Mouse (Mus musculus) erythroblast, adult 5-6 weeks (primary cell): ENCODE data around the gene Gm42517. TPM values are rescaled to one million over a fixed set of nuclear protein-coding genes. Genes with fewer than 3 reads are reported as not detected.

Source experiments
- ATAC-seq: replicated peaks from 2 replicates; pipeline ENCODE4 v1.8.0; 2016; ENCODE audit warnings: moderate number of reproducible peaks, mild to moderate bottlenecking, moderate TSS enrichment, inconsistent platforms; ENCODE audit not compliant: poor library complexity, low FRiP score, severe bottlenecking
- total RNA-seq, 2 experiments: library from RNA; stranded (forward) in 1 of 2; stranded (reverse) in 1 of 2; fragments of 150-400 nt in 1 of 2; fragments of 200-764, 138-1000 nt in 1 of 2; gene quantifications; 2 replicates each; pipeline versions ENCODE4 v1.2.3 to v1.2.4; 2015 to 2017; ENCODE audit warnings: low replicate concordance in 2 of 2

Gene Gm42517
- total RNA-seq (2015; ENCODE audit: low replicate concordance) = not detected in 2 replicates
- 0.28 and 0.60 TPM in 2 replicates for total RNA-seq (2017; ENCODE audit: low replicate concordance)

DNA sequence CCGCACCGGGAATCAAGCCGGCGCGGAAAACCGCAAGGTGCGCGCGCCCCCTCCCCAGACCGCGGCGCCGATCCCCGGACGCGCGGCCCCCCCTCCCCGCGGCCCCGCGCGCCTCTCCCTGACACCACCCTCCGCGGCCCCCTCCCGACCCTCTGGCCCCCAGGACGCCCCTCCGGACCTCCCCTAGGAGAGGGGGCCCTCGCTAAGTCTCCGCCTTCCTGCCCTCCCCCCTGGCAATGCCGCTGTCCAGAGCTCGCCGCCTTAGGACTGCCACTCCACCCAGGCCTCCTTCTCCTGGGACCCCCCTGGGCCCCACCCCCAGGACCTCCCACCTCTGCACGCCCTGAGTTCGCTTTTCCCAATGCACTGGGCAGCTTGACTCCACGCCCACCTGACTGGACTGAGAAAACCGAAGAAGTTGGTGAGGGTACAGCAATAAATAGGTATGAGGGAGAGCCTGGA, at the start of gene Gm42517:
Gene Gm42517 (minus strand): TSS at position 52 of the 462 bp plus-strand sequence.
- no peak for ATAC-seq

DNA sequence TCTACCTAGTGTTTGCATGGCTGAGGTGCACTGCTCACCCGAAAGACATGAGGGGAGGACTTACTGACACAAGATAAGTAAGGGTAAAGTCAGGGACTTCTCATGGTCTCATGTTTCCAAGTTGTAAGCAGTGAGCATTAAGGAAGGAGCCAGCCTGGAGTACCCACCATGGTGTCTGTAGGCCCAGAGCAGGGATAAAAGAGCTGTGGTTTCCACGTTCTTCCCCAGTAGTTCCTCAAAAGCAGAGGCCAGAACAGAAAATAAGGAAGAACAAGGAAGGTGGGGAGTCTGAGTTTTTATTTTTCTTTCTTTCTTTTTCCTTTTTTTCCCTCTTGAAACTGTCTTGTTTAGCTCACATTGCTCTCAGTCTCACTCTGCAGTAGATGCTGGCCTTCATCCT, 47.0 kb upstream of the Gm42517 start:
- no peak for ATAC-seq

DNA sequence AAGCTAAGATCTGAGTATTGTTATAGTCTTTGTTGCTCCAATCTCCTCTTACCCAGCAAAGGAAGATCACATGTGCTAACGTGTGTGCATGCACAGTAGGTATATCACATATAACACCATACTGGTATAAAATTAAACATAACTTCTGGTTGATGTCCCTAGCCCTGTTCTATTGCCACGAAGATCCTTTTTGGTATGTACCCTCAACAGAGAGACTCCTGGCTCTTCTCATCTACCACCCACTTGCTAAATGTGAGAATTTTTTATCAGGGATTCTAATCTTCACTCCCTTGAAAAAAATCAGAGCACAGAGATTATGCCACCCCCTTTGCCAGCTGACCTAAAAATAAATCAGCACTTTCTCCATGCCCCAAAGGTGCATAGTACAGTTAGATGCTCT, 39.3 kb upstream of the Gm42517 start:
- ATAC-seq = no peak

DNA sequence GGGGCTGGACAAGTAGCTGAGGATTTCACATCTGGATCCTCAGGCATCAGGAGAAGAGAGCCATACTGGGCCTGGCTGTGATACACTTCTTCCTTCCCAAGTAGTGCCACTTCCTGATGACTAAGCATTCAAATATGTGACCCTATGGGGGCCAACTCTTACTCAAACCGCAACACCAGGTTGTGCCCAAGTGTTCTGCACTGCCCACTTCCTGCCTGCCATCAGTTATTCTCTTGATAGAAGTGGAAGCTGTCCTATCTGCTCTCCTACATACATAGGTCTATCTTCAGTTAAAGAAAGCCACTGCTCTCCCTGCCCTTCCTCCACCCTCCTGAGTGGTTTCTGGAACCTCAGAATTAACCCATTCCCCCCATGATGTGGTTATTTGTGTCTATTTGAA, 37.7 kb upstream of the Gm42517 start:
- no peak for ATAC-seq

DNA sequence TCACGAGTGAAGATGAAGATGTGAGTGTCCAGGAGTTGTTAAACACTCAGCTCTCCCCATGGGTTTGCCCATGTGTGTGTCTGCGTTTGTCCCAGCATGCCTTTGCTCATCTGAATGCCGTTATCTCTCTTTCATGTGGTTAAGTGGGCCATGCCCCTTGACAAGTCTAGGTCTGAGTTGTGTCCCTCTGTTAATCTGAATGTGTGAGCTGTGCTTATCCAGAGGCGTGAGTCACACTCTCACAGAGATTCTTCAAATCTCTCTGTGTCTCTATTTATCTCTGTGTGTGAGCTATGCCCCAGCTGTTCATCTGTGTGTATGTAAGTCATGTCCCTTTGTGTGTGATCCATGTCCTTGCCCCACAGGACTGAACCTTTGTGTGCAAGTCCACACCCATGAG, 35.7 kb upstream of the Gm42517 start:
- ATAC-seq = no peak

DNA sequence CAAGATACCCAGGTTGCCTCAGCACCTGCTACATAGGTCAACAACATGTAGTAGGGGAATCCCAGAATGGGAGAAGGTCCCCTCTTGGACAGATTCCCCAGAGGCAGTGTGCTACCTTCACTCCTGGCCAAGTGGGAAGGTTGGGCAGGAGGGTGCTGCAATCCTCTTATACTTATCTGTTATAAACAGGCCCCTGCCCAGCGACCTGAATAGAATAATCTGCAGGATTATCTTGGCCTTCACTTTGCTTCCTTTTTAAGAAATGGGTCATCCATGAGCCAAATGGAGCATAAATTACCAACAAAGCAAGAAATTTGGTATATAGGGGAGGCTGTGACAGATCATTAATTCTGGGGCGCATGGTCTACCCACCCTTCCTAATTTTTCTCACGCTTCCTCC, 22.0 kb upstream of the Gm42517 start:
- no peak for ATAC-seq

DNA sequence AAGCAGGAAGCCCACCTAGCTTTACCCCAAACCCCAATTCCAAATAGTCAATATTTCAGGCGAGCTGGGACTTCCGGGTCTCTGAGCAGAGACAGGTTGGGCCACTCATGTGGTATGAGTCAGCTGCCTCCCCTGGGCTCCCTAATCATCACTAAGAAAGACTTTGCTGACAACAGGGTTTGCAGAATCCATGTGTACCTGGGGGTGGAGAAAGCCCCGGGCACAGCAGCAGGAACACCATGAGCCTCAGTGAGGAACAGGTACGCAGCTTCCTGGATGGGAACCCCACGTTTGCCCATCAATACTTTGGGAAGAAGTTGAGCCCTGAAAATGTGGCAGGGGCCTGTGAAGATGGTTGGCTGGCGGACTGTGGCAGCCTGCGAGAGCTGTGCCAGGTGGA, 20.5 kb upstream of the Gm42517 start, which contains the start of gene Pde6b:
Gene Pde6b (plus strand): TSS at position 191 of the 400 bp plus-strand sequence.
- no peak for ATAC-seq

DNA sequence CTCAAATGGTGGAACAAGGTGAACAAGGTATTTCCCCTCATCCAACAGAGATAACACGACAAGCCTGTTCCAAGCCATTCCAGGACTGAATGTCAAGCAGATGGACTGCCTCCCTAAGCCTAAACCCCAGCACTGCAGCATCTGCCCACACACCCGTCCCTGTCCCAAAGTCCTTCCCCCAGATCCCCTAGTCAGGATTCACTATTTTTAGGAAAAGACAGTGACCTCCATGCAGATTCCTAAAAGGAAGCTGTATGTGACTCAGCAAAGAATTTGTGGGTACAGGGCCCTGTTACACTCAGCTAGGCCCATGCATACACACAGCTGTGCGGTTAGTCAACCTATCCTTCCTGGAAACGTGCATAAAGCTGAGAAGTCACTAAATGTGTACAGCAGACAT, 18.7 kb upstream of the Gm42517 start:
- ATAC-seq = no peak

DNA sequence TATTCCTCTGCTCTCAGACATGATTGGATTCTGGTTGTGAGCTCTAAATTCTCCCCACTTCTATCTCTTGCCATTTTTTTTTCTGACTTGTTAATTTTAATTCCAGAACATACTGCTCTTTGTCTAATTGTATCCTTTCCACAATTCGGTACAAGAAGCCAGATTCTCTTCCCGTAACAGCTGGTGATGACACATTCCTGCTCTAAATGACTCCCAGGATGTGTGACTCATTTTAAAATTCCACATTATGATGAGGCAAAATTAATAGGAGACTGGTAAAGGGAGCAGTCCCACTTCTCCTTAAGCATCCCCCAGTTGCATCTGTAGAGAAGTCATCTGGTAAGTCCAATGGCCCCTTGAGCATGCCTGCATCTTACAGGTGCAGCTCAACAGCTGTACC, 17.9 kb upstream of the Gm42517 start:
- no peak for ATAC-seq

DNA sequence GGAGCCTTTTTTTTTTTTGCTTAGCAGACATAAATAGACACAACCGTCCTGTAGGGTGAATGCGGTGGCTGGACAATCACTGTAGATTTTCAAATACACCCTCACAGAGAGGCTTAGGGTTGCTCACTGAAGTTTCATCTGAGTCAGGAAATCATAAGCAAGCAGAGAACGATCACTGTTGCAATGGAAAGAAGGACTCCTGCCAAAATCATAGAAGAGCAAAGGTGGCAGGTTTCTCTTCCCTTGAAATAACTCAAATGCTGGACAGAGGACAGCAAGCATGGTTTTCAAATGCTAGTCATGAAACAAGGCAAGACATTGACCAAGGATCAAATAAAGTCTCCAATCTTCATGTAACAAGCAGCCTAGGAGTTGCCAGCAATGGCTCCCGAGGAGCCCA, 10.6 kb upstream of the Gm42517 start:
- no peak for ATAC-seq

DNA sequence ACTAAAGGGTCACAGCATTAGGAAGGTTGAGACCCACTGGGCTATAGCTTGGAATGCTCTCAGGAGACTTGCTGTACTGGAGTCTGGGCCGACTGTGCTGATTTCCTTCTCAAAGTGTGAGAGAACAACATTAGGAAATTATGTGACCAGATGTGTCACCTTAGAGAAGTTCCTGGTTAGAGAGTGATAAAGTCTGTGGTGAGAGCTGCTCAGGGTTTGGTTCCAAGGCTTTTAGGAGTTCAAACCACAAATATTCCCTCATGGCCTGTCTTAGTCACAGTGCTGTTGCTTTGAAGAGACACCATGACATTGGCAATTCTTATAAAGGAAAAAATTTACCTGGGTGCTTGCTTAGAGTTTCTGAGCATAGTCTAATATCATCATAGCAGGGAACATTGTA, 8.3 kb upstream of the Gm42517 start:
- no peak for ATAC-seq

DNA sequence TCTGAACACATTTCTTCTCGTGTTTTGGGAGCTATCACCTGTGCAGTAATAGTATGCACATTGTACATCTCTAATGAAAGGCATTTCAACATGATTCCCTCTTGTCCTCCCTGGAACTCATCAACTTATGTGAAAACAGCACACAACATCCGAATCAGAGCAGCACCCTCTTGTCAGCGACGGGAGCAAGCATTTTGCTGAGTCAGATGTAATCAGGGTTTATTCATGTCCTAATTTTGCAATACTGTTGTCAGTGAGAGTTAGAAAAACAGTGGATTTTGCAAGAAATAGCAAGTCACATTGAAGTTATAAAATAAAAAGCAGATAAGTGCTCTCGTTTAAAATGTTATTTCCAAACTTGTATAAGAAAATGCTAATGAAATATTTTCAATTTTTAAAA, 6.4 kb upstream of the Gm42517 start:
- ATAC-seq = no peak

DNA sequence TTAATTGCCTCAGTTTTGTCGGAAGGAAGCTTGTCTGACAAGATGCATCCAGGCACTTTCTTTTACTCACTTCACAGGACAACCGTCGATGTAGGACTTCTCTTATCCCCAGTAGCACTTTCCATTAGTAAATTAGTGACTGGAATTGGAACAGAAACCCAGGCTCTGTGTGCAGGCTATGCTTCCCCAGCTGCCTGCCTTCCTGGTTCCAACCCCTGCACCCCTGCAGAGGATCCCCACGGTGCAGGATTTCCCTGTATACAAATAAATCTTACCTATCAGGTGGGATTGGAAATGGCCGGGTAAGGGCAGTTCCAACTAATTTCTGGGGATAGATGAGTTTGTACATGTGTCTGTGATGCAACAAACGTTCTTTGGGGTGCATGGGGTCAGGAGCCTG, 2.2 kb upstream of the Gm42517 start:
- no peak for ATAC-seq

DNA sequence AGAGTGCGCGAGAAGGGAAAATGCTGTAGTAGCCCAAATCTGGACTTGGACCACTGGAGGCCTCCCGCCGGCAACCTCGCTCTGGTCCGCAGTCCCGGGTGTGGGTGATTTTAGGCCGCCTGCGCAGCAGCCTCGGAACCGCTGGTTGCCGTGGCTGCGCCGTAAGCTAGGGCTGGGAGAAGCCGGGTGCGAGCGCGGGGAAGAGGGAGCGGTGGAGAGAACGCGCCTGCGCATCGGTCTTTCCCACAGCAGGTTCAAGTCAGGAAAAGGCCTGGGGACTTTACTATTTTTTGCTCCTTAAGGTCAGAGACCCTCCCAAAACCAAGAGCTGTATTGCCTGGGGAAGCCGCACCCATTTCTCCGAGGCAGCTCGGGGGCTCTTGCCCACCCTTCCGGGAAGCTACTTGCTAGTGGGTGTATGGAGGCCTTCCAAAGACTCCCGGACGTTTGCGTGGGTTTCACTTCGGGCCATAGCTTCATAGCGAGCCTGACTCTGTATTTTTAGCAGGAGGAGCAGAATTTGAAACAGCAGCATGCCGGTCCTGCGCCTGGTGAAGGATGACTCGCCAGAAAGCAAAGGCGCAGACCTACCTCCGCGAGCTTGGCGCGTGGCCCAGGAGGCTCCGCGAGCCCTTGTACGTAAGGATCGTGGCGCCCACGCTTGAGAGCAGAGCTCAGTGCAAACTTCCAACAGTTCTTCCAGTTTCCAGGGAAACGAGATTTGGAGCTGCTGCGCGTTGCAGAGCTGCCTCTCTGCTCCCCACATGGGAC, 1.3 kb upstream of the Gm42517 start:
- no peak for ATAC-seq

DNA sequence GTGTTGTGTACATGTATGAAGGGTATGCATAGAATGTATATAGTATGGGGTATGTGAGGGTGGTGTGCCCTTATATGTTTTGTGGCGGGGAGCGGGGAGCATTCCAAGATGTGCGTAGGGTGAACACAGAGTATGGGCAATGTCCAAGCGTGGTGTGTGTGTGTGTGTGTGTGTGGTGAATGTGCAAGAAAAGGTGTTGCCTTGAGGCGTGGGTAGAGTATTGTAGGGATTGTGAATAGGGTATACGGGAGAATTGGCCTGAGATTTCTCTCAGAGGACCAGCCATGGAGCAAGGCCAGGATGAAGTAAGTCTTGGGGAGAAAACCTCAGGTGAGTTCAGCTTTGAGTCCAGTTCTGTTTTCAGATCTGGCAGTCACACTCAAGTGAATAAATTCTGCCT, 724 bp upstream of the Gm42517 start:
- no peak for ATAC-seq

DNA sequence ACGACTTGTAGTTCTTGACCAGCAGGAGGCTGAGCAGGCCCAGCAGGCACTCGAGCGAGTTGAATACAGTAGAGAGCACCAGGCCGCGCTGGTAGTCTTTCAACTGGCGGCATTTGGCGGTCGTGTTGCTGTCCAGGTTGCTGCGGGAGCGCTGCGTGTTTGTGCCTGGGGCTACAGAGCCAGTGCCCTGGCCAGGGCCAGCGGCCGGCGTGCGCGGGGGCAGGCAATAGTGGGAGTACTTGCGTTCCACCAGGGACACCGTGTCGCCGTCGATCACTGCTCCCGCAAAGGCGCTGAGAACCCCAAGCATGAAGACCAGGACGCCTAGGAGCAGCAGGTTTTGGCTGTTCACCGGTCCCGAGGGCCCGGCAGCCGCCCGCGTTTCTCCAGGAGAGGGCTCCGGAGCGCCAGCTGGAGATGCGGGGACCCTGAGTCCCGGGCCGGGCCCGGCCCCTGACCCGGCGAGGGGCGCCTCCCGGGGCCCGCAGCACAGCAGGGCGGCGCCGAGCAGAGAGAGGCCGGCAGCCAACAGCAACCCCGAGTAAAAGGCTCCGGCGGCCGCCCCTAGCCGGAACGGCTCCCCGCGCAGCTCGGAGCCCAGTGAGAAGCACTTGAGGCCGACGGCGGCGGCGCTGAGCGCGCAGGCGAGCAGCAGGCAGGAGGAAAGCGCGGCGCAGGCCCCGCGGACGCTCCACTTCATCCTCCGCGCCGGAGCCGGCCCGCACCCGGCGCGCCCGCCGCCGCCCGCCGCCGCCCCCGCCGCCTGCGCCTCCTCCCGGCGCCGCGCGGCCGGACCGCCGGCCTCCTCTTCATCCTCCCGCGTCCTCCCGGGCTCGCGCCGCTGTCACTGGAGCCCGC, 509 bp downstream of the Gm42517 start:
- no peak for ATAC-seq

DNA sequence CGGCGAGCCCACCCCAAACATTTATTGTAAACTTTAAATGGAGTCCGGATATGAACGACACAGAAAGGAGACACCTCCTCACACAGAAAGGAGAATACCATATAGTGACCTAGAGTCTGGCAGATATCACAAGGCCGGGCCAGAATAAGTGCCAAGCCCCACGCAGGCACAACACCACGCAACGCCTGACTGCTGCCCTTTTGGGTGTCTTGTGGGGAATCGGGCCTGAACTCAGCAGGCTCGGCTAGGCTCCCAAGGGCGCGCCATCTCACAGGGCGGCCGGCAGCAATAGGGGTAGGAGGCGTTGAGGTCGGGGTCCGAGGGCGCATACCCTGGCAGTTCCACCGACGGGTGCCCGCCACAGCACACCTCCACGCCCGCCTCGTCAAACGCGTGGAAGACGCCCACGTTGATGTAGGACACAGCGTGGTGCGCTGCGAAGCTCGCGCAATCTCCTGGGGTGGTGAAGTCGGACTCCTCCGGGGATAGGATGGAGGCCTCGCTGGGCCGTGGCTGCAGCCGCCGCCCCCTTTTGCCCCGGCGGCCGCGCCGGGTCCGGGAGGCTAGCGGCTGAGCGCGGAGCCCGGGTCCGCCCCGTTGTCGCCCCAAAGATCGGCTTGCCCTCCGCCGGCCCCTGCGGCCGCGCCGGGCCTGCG, 1.3 kb downstream of the Gm42517 start:
- ATAC-seq = no peak

DNA sequence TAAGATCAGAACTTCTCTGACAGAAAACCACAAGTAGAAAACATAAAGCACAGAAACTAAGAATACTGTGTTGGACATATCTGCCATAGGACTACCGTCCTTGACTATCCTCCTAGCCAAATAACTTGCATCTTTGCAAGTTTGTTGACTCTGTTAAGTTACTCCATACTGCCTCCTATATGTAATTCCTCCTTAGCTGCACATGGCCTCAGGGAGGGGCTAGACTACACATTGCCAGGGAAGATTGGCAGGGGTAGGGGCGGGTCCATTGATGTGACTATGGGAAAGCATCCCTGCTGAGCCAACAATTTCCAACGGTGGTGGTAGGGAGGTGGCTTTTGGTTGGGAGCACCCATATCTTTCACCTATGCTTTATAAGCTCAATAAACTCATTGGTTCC, 5.4 kb downstream of the Gm42517 start:
- ATAC-seq = no peak

DNA sequence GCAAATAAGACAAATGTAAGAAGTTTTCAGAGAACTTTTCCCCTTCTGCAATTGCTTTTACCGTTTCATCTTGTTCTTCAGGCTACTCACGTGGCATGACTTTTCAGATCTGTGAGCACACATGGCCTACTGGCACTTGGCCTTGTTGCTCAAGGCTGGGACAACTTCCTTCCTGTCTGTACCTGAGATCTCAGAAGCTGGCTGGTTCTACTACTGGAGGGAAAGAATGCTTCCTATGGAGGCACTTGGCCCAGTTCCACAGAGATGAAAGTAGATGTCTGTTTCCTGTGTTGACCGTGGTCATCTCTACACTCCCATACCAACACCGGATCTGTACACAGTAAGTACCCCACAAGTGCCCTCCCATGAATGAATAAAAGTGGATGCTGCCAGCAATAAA, 7.5 kb downstream of the Gm42517 start:
- ATAC-seq = no peak

DNA sequence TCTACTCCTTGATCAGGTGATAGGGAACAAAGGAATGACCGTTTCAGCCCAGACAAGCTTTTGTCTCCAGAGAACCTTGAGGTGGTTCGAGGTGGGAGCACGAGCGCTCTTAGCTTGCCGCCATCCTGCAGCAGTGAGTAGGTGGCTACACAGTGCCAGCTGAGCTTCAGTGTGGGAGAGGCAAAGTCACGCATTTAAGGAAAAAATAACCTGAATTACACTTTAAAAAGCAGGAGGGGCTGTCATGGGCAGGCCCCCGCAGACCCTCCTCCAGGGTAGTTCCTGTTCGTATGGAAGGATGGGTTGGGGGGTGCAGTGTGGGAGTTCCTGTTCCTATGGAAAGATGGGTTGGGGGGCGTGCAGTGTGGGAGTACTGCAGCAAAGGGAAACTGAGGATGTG, 8.2 kb downstream of the Gm42517 start:
- ATAC-seq = no peak
